Mouse (Mus musculus): ENCODE results near the gene Gm3402. TPM values are rescaled to one million over a fixed set of nuclear protein-coding genes. Genes with fewer than 3 reads are reported as not detected.
"Not testable (repeated sequence)": the region's sequence is repeated elsewhere in the genome, so short reads cannot be mapped to it uniquely, and the experiment has no call there.

Gene Gm3402
- not detected for polyA plus RNA-seq (2012; fragmentation: generic; extraction: Trizol)

DNA sequence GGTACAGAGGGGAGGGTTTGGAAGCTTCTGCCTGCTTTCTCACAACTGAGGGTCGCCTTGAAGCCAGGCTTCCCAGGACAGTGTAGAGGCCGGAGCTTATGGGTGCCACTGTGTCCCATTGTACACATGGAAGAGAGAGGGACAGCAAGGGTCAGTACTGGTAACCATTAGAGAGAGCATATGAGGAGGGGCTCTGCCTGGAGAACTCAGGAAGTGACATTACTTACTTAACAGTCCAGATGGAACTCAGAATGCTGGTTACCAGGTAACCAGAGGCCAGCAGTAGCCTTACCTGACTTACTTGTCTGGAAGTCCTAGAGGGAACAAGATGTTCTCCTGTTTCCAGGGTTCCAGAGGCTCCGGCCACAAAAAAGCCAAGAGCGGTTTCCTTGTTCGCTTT is at the start of gene Gm3402:
Gene Gm3402, plus strand, starts transcription at position 301 of the 400 bp plus-strand sequence.
- H3K4me2 ChIP-seq (ENCODE audit: low read depth); H3K79me2 ChIP-seq (ENCODE audit: control insufficient read depth, insufficient read depth); H3ac ChIP-seq (ENCODE audit: control insufficient read depth, insufficient read length); H3K36me3 ChIP-seq (ENCODE audit: control insufficient read depth, insufficient read depth); H3K4me3 ChIP-seq; H3K27me3 ChIP-seq (ENCODE audit: control insufficient read depth, insufficient read depth, insufficient read length): not testable (repeated sequence)

DNA sequence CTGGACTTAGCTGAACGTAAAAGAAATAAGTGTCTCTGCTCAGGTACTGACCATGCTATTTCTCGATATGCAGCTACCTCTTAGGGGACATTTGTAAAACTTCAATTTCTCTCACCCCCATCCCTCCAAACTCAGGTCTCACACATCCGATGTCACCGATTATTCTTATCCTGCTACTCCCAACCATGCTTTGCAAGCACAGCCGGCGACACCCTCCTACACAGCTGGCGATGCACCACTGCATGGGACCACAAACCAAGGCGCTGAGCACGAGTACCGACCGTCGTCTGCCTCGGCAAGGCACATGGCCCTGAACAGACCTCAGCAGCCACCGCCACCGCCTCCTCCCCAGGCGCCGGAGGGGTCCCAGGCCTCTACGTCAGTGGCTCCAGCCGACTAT is 47.3 kb upstream of the Gm3402 start:
- TF ChIP-seq MAX (IDR thresholded peaks at IDR 0.05; ENCODE audit: low read depth), result no peak
- TF ChIP-seq POLR2A (IDR thresholded peaks at IDR 0.05; ENCODE audit: insufficient read length, low read depth), result no peak
- TF ChIP-seq SRF (IDR thresholded peaks at IDR 0.05; ENCODE audit: control insufficient read depth, insufficient read length, low read depth), result no peak
- no peak for TF ChIP-seq E2F4 (IDR thresholded peaks at IDR 0.05; ENCODE audit: insufficient read depth)
- TF ChIP-seq POLR2AphosphoS2 (IDR thresholded peaks at IDR 0.05; ENCODE audit: insufficient read length, low read depth), result no peak
- TF ChIP-seq TCF12 (IDR thresholded peaks at IDR 0.05; ENCODE audit: insufficient read depth, poor library complexity, severe bottlenecking), result no peak
- no peaks in the 10 kb centered on the region for H3K36me3 ChIP-seq (ENCODE audit: control insufficient read depth, insufficient read depth)
- no peaks in the 10 kb centered on the region for H3K79me2 ChIP-seq (ENCODE audit: control insufficient read depth, insufficient read depth)
- no peaks in the 10 kb centered on the region for H3K27me3 ChIP-seq (ENCODE audit: control insufficient read depth, insufficient read depth, insufficient read length)
- H3K4me3 ChIP-seq, result no peak overlapping the region
- H3ac ChIP-seq (ENCODE audit: control insufficient read depth, insufficient read length), result no peak overlapping the region
- no peak overlapping the region for H3K4me2 ChIP-seq (ENCODE audit: low read depth)

DNA sequence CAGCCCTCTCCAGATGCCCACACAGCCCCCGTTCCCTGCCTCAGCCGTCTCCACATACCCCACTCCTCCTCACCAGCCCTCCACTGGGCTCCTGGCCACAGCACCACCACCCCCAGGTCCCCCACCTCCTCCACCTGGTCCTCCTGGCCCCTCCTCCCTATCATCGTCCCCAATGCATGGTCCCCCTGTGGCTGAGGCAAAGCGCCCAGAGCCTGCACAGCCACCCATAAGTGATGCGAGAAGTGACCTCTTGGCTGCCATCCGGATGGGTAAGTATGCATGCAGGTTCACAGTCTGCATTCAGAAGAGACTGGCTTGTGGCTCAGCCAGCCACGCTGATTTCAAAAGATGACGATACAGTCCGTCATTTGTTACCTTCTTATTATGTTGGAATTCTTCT is 45.6 kb upstream of the Gm3402 start:
- Histone ChIP-seq H3K4me3 (no peak overlapping the region), H3K36me3 (ENCODE audit: control insufficient read depth, insufficient read depth) (no peaks in the 10 kb centered on the region), H3ac (ENCODE audit: control insufficient read depth, insufficient read length) (no peak overlapping the region), H3K27me3 (ENCODE audit: control insufficient read depth, insufficient read depth, insufficient read length) (no peaks in the 10 kb centered on the region), H3K79me2 (ENCODE audit: control insufficient read depth, insufficient read depth) (no peaks in the 10 kb centered on the region), H3K4me2 (ENCODE audit: low read depth) (no peak overlapping the region)
- TF ChIP-seq POLR2AphosphoS2 (IDR thresholded peaks at IDR 0.05; ENCODE audit: insufficient read length, low read depth), result no peak
- no peak for TF ChIP-seq REST (IDR thresholded peaks at IDR 0.05; ENCODE audit: insufficient read depth, insufficient read length)
- no peak for TF ChIP-seq USF1 (IDR thresholded peaks at IDR 0.05; ENCODE audit: low read depth)
- TF ChIP-seq TCF3 (IDR thresholded peaks at IDR 0.05; ENCODE audit: insufficient read length, low read depth), result no peak
- no peak for TF ChIP-seq CEBPB (IDR thresholded peaks at IDR 0.05; ENCODE audit: insufficient read depth, poor library complexity, severe bottlenecking)
- no peak for TF ChIP-seq TCF12 (IDR thresholded peaks at IDR 0.05; ENCODE audit: insufficient read depth, poor library complexity, severe bottlenecking)
- TF ChIP-seq MAX (IDR thresholded peaks at IDR 0.05; ENCODE audit: low read depth), result no peak

DNA sequence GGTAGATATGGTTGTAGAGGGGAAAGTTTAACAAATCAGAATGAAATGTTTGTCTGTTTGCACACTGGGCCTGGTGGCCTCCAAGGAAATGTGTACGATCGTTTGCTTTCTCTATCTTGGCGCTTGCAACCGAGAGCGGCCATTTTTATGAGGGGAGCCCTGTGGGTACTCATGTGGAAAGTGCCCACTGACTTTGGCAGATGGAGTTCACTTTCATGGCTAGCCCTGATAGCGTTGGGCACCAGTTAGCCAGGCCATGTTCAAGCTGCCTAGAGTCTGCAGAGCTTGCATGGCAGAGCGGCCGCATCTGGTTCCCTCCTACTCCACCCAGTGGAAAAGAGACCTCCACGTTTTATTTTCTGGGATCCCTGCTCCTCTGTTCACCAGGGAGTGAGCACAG is 43.1 kb upstream of the Gm3402 start:
- Histone ChIP-seq H3K4me2 (ENCODE audit: low read depth) (no peak overlapping the region), H3K79me2 (ENCODE audit: control insufficient read depth, insufficient read depth) (no peaks in the 10 kb centered on the region), H3K4me3 (no peak overlapping the region), H3K27me3 (ENCODE audit: control insufficient read depth, insufficient read depth, insufficient read length) (no peaks in the 10 kb centered on the region), H3ac (ENCODE audit: control insufficient read depth, insufficient read length) (no peak overlapping the region), H3K36me3 (ENCODE audit: control insufficient read depth, insufficient read depth) (no peaks in the 10 kb centered on the region)
- no peak for TF ChIP-seq CEBPB (IDR thresholded peaks at IDR 0.05; ENCODE audit: insufficient read depth, poor library complexity, severe bottlenecking)
- TF ChIP-seq POLR2A (IDR thresholded peaks at IDR 0.05; ENCODE audit: insufficient read length, low read depth), result no peak
- TF ChIP-seq USF1 (IDR thresholded peaks at IDR 0.05; ENCODE audit: low read depth), result no peak
- TF ChIP-seq E2F4 (IDR thresholded peaks at IDR 0.05; ENCODE audit: insufficient read depth), result no peak
- TF ChIP-seq POLR2AphosphoS2 (IDR thresholded peaks at IDR 0.05; ENCODE audit: insufficient read length, low read depth), result no peak
- no peak for TF ChIP-seq TCF12 (IDR thresholded peaks at IDR 0.05; ENCODE audit: insufficient read depth, poor library complexity, severe bottlenecking)
- TF ChIP-seq MAX (IDR thresholded peaks at IDR 0.05; ENCODE audit: low read depth), result no peak
- TF ChIP-seq MYOG (IDR thresholded peaks at IDR 0.05; ENCODE audit: control insufficient read depth in 1 of 3, insufficient read depth in 1 of 3, insufficient read length in 2 of 3, low read depth in 2 of 3), result no peak
- no peak for TF ChIP-seq REST (IDR thresholded peaks at IDR 0.05; ENCODE audit: insufficient read depth, insufficient read length)
- TF ChIP-seq MYOD1 (IDR thresholded peaks at IDR 0.05; ENCODE audit: control insufficient read depth in 1 of 3, insufficient read length in 2 of 3, low read depth in 2 of 3), result no peak
- TF ChIP-seq TCF3 (IDR thresholded peaks at IDR 0.05; ENCODE audit: insufficient read length, low read depth), result no peak
- no peak for TF ChIP-seq SRF (IDR thresholded peaks at IDR 0.05; ENCODE audit: control insufficient read depth, insufficient read length, low read depth)

DNA sequence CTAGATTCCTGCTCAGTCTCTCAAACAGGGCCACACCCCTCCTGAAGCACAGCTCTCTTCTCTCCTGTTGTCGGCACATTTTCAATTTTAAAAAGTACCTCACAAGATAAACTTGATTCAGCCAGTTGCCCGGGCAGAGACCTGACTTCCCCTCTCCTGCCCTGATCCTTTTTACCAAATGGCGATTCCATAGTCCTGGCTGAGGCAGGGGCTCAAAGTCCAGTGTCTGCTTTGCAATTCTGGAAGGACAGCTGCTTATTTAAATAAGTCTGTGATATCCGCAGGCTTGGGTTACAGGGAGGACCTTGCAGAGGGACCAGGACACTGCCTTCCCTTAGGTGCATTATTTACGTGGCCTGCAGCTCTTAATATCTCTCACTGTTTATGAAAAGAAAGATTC is 42.6 kb upstream of the Gm3402 start:
- Histone ChIP-seq H3K79me2 (ENCODE audit: control insufficient read depth, insufficient read depth) (no peaks in the 10 kb centered on the region), H3K36me3 (ENCODE audit: control insufficient read depth, insufficient read depth) (no peaks in the 10 kb centered on the region), H3K27me3 (ENCODE audit: control insufficient read depth, insufficient read depth, insufficient read length) (no peaks in the 10 kb centered on the region), H3K4me2 (ENCODE audit: low read depth) (no peak overlapping the region), H3ac (ENCODE audit: control insufficient read depth, insufficient read length) (no peak overlapping the region), H3K4me3 (no peak overlapping the region)
- TF ChIP-seq CEBPB (IDR thresholded peaks at IDR 0.05; ENCODE audit: insufficient read depth, poor library complexity, severe bottlenecking) (no peak), USF1 (IDR thresholded peaks at IDR 0.05; ENCODE audit: low read depth) (no peak), MYOG (IDR thresholded peaks at IDR 0.05; ENCODE audit: control insufficient read depth in 1 of 3, insufficient read depth in 1 of 3, insufficient read length in 2 of 3, low read depth in 2 of 3) (no peak), MAX (IDR thresholded peaks at IDR 0.05; ENCODE audit: low read depth) (no peak), REST (IDR thresholded peaks at IDR 0.05; ENCODE audit: insufficient read depth, insufficient read length) (no peak), TCF3 (IDR thresholded peaks at IDR 0.05; ENCODE audit: insufficient read length, low read depth) (no peak), POLR2AphosphoS2 (IDR thresholded peaks at IDR 0.05; ENCODE audit: insufficient read length, low read depth) (no peak), SRF (IDR thresholded peaks at IDR 0.05; ENCODE audit: control insufficient read depth, insufficient read length, low read depth) (no peak), MYOD1 (IDR thresholded peaks at IDR 0.05; ENCODE audit: control insufficient read depth in 1 of 3, insufficient read length in 2 of 3, low read depth in 2 of 3) (no peak), E2F4 (IDR thresholded peaks at IDR 0.05; ENCODE audit: insufficient read depth) (no peak), TCF12 (IDR thresholded peaks at IDR 0.05; ENCODE audit: insufficient read depth, poor library complexity, severe bottlenecking) (no peak), POLR2A (IDR thresholded peaks at IDR 0.05; ENCODE audit: insufficient read length, low read depth) (no peak)

Data from myocyte (in vitro differentiated cells).